Mouse (Mus musculus): Measurements from ENCODE around the gene Ctsh. TPM values are rescaled to one million over a fixed set of nuclear protein-coding genes. Genes with fewer than 3 reads are reported as not detected.

Ctsh gene
- total RNA-seq, 1 experiment from 2014 or later = 215 TPM

DNA sequence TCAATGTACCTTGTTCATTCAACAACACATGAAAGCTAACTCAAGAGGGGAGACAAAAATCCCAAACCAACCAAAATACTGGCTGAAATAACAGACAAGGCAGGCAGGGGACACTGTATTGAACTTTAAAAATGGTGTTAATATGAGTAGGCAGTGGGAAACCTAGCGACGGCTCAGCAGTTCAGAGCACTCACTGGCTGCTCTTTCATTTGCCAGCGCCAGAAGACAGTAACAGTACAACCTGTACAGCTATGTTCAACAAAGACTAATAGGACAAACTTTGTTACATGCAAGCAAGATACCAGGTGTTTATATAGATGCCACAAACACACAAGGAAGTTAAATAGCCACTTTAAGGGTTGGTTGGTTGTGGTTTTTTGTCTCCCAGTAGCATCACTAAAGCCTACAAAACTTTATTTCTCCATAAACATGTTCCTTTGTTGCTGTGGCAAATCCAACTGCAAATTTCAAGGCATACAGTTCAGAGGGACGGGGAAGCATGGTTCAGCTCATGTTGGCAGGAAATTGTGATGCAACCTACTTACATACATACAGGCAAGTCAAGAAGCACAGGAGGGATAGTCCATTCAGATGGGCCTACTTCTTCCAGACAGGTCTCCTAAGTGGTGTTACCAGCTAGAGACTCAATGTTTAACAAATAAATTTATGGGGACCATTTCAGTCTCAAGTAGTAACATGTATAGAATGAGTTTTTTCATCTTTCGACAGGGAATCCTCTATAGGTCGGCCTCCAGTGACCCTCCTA, 35.6 kb downstream of the Ctsh start:
- ATAC-seq (ENCODE audit: extremely low read depth, insufficient number of reproducible peaks, low FRiP score, poor library complexity, severe bottlenecking) = no peak

DNA sequence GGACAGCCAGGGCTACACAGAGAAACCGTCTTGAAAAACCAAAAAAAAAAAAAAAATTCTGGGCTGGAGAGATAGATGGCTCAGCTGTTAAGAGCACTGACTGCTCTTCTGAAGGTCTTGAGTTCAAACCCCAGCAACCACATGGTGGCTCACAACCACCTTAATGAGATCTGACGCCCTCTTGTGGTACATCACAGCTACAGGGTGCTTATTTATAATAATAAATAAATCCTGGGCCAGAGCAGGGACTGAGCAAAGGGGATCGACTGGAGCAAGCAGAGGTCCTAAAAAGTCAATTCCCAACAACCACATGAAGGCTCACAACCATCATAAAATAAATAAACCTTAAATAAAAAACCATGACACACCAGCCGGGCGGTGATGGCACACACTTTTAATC, 45.0 kb downstream of the Ctsh start:
- no peak for ATAC-seq (ENCODE audit: extremely low read depth, insufficient number of reproducible peaks, low FRiP score, poor library complexity, severe bottlenecking)

DNA sequence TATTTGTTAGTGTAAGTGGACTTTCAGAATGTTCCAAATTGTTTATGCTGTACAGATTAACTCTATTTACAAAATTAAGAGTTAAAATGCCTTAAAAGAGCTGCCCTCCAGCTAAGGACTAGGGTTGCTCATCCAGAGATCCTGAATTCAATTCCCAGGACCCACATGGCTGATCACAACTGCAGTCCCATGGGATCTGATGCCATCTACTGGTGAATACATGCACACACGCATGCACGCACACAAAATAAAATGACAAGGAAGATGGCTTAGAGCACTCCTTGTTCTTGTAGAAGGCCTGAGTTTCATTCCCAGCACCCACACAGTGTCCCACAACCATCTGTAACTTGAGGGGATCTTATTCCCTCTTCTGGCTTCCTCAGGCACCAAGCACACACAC, 46.8 kb downstream of the Ctsh start:
- no peak for ATAC-seq (ENCODE audit: extremely low read depth, insufficient number of reproducible peaks, low FRiP score, poor library complexity, severe bottlenecking)

DNA sequence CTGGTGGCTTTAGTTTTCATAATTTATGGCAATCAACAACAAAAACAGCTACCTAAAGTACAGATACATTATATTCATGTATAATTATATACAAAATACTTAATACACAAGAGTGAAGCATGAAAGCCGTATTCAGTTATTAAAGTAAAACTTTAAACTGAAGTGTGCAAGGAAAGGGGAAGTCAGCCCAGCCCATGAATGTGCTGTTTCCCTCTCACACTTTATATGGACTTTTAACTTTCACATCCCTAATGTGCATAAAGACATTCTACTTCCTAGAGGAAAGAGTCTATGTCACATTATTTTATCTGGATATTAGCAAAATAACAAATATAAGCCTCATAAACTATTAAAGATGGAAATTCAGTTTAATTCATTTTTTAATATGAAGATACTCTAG, 51.5 kb downstream of the Ctsh start:
- ATAC-seq (ENCODE audit: extremely low read depth, insufficient number of reproducible peaks, low FRiP score, poor library complexity, severe bottlenecking) = 0 out of 2 replicates have a peak, but pooled peaks have one; percentile 30

DNA sequence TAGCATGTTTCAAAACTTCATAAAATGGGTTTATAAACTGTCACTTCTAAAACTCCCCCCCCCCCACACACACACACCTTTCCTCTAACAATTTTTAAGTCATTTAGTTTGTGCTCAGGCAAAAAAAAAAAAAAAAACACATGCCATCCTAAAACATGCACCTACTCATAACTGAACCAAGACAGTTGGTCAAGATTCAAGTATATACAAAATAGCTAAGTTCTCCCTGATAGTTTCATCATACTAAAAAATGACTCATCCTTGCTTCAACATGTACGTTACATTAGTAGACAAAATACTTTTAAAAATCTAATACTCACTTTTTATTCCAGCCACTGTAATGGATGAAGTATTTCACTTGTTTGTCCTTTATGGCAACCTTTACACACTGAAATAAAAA, 53.0 kb downstream of the Ctsh start:
- ATAC-seq (ENCODE audit: extremely low read depth, insufficient number of reproducible peaks, low FRiP score, poor library complexity, severe bottlenecking) = no peak

DNA sequence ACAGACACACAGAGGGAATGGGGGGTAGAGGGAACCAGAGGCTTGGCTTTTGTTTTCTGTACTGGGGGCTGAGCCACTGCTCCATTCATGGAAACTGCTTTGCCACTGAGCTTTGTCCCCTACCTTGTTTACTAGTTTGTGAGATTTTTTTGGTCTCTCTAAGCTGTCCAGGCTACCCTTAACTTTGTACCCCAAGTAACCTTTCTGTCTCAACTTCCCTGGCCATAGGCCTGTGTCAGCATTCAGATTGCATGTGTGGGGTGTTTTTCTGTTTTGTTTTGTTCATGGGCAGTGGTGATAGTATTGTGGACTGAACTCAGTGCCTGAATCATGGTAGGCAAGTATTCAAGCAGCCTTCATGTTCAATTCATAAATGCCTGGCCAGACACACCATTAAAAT, 54.3 kb downstream of the Ctsh start:
- no peak for ATAC-seq (ENCODE audit: extremely low read depth, insufficient number of reproducible peaks, low FRiP score, poor library complexity, severe bottlenecking)

DNA sequence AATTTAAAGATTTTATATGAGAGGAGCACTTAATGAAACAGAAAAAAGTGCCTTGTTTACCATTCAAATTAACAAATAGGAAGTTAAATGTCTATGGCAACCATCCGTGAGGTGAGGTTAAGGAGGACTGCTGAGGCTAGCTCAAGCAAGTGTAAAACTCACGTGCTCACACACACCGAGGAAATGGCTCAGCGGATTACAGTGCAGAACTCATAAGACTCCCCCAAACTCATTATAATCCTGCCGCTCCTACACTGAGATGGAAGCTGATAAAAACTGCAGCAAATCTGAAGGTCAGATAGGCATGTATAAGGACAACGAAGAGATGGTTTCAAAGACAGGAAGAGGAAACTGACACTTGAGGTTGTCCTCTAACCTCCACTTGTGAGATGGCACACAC, 55.4 kb downstream of the Ctsh start:
- 0 out of 2 replicates have a peak, but pooled peaks have one; percentile 13 for ATAC-seq (ENCODE audit: extremely low read depth, insufficient number of reproducible peaks, low FRiP score, poor library complexity, severe bottlenecking)

DNA sequence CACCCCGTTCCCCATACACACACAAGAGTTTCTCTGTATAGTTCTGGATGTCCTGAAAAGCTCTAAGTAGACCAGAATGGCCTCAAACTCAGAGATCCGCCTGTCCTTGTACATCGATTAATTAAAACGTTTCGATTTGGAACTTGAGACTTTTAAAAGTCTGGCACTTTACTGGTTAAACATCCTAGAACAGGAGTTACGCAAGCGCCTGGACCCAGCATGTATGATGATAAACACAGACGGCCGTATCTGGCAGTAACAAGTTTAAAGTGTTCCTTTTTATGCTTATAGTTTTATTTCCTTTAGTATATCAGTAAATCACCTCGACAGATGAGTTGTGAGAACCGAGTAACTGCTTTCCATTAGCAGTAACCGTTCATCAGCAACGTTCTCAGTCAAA, 59.2 kb downstream of the Ctsh start:
- ATAC-seq (ENCODE audit: extremely low read depth, insufficient number of reproducible peaks, low FRiP score, poor library complexity, severe bottlenecking) = no peak

DNA sequence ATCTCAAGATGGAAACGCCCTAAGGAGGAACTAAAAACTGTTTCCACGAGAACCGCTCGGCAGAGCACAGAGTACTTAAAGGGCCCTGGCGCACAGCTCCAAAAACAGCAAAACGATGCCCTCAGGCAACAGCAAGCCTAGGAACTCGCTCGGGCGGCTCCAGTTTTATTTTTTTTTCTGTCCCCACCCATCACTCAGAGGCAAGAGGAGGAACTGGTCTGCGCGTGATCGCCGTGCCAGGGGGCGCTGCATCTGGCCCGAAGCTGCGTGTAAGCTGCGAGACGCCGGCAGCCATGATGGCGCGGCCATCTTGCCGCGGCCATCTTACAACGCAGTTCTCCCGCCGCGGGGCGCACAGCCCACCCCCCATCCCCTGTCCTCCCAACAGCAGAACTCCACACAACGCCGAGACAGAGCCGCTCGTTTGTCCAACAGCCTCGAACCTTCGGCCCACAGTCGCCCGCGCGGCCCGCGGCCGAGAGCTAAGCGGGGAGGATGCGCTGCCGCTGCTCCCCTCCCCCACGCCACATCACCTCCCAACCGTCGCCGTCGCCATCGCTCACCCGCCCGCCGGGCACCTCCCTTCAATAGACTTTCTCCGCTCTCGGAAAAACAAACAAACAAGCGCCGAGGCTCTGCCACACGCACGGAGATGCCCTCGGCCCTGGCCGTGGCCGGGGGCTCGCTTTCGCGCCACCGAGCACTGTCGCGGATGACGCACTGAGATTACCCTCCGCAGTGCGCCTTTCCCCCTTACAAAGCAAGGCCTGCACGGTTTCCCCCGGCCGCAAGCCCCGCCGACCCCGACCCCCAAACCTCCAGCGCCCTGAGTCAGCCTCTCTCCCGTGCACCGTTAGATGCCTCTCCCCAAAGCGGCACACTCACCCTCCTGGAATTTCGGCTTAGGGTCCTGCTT, 60.0 kb downstream of the Ctsh start:
- ATAC-seq (ENCODE audit: extremely low read depth, insufficient number of reproducible peaks, low FRiP score, poor library complexity, severe bottlenecking) = peak; percentile 73

DNA sequence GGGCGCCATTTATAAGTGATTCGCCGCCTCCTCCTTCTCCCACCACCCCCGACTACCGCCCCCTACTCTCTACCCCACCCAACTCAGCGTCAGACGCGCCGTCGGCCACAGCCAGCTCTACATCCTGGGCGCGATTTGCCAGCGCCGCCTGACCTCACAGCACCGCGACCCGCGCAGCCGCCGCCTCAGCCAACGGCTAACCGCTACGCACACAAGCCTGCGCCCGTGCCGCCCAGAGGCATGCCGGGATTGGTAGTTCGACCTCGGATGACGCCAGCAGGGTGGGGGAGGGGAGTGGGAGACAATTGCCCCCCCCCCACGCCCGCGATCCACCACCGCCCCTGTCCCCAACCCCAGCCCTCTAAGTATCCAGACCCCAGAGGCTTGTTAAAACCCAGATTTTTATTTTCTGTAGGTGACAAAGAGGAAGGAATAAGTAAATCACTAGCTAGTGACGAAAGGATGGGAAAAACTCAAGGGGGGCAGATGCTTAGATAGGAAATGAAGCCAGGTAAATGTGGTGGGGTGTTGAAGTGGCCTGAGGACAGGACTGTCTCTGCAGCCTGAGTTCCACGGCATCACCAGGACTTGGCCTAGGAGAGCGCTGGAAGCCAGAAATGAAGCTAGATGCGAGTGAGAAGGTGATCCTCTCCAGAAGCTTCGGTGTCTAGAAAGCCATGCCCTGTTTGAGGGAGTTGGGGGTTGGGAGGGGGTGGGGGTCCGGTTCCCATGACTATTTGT, 60.8 kb downstream of the Ctsh start, which contains the start of gene Morf4l1:
Gene Morf4l1, minus strand, starts transcription at position 208 of the 741 bp plus-strand sequence.
- peak; percentile 84 for ATAC-seq (ENCODE audit: extremely low read depth, insufficient number of reproducible peaks, low FRiP score, poor library complexity, severe bottlenecking)

DNA sequence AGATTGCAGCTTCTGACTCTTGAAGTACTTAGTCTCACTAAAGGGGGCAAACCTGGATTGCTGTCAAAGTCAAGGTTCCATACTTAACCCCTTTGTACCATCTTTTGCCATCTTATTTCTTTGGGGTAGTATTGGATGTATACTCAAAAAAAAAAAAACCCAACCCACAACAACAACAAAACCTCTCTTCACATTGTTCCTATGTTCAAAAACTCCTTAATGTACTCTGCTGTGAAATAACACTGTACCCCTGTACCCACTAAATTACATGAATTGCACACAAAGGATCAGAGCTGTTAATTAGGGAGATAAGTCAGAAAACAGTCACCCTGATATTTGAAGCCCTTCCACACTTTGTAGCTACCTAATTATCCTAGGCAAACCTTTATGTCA, 61.4 kb downstream of the Ctsh start:
- no peak for ATAC-seq (ENCODE audit: extremely low read depth, insufficient number of reproducible peaks, low FRiP score, poor library complexity, severe bottlenecking)

DNA sequence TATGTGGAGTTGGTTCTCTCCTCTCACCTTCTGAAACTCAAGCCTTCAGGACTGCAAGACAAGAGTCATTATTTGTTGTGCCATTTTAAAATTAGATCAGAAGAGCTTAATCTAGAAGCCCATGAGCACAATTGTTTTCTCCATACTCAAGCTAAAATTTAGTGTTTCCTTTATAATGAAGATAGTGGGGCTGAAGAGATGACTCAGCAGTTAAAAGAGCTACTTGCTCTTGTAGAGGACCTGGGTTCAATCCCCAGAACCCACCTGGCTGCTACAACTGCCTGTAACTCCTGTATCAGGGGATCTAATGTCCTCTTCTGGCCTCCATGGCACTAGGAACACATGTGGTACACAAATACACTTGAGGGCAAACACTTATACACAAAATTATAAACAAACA, 63.3 kb downstream of the Ctsh start:
- no peak for ATAC-seq (ENCODE audit: extremely low read depth, insufficient number of reproducible peaks, low FRiP score, poor library complexity, severe bottlenecking)

DNA sequence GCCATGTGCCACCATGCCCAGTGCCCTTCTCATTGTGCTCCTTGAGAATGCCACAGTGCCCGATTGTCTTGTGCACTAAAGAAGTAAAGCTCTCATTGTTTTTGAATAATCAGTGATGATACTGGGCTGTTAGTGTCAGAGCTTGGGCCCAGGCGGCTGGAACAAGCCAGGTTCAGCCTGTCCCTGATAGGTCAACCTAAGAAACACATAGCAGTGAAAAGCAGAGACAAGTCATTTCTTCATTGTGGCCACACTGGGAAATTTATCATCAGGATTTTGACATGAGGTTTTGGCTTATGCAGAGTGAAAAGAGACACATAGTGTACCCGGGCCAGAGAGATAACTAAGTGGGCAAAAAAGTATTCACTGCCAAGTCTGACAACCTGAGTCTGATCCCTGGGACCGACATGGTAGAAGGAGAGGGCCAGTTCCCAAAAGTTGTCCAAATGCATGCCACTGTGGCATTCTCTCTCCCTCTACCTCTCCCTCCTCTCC, 68.3 kb downstream of the Ctsh start:
- ATAC-seq (ENCODE audit: extremely low read depth, insufficient number of reproducible peaks, low FRiP score, poor library complexity, severe bottlenecking) = no peak

DNA sequence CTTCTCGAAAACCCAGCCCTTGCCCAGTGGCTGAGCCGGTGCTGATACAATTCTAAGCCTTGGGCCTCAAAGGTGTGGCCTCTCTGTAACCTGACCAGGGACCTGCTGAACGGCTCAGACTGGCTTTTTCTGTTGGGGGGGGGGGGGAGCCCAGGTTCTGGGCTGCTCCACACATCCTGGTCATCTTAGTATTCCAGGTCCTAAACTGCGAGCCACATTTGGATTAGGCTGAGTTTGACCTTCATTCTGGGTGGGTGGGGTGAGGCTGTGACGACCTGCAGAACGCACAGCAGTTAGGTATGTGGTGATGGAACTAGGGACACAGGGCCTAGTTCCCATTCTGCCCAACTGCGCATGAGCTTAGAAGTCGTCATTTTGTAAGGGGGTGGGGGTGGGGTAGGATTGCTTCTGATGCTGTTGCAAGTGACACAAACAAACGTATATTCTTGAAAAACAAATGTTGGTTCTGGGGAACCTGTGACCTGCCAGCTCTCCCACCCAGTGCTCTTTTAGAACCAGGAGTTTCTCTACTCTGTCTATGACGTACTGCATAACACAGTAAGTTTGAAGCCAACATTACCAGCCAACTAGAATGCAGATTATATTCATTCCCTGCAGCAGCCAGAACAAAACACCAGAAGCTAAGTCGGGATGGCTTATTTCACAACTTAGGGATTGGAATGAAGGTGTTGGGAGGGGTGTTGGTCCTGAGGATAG, 70.4 kb downstream of the Ctsh start:
- ATAC-seq (ENCODE audit: extremely low read depth, insufficient number of reproducible peaks, low FRiP score, poor library complexity, severe bottlenecking) = no peak

DNA sequence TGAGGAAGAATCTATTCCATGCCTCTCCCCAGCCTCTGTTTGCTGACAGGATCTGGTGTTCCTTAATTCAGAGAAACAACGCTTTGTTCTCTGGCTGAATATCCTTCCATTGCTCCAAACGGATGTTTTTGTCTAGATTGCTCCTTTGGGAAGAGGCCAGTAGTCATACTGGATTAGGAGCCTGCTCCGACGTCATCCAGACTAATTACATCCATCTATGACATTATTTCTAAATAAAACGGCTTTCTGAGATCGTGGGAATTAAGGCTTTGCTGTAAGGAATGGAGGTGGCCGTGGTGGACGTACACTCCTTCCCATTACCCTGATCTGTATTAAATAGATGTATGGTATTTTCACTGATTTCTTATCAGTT, 70.9 kb downstream of the Ctsh start:
- no peak for ATAC-seq (ENCODE audit: extremely low read depth, insufficient number of reproducible peaks, low FRiP score, poor library complexity, severe bottlenecking)

Data from neutrophil, adult 5-6 weeks (primary cell).